Mouse (Mus musculus) spleen, adult 2 months (tissue): ENCODE results near the gene Dip2b. TPM values are rescaled to one million over a fixed set of nuclear protein-coding genes. Genes with fewer than 3 reads are reported as not detected.

Experiments
- DNase-seq, 2 experiments: peaks; one replicate each; pipeline versions ENCODE4 v3.0.0 to v3.0.0-alpha.2; 2012 to 2021; ENCODE audit warnings: low spot score in 2 of 2, low read depth in 1 of 2
- H3K27ac ChIP-seq: fragments of 200-500 bp; 2 replicates; pipeline ENCODE4 v1.5.1; 2012; ENCODE audit warnings: low read length, inconsistent platforms; ENCODE audit not compliant: insufficient read depth
- H3K27me3 ChIP-seq: fragments of 200-500 bp; 2 replicates; pipeline ENCODE4 v1.6.1; 2012; ENCODE audit warnings: mild to moderate bottlenecking, moderate library complexity, low read length, inconsistent platforms; ENCODE audit not compliant: control insufficient read depth, insufficient read depth
- H3K36me3 ChIP-seq: fragments of 200-500 bp; 2 replicates; pipeline ENCODE4 v1.6.1; 2012; ENCODE audit warnings: mild to moderate bottlenecking, low read length, inconsistent platforms; ENCODE audit not compliant: control insufficient read depth, insufficient read depth
- H3K4me1 ChIP-seq: fragments of 200-500 bp; 2 replicates; pipeline ENCODE4 v1.6.1; 2011; ENCODE audit warnings: inconsistent platforms; ENCODE audit not compliant: control insufficient read depth, insufficient read depth, insufficient read length
- H3K4me3 ChIP-seq: fragments of 200-500 bp; 2 replicates; pipeline ENCODE4 v1.5.1; 2011; ENCODE audit warnings: mild to moderate bottlenecking, inconsistent platforms; ENCODE audit not compliant: insufficient read depth, insufficient read length; ENCODE audit errors: extremely low read depth
- CTCF ChIP-seq: fragments of 200-500 bp; IDR thresholded peaks from 2 replicates; pipeline ENCODE4 v1.5.1; 2011; ENCODE audit warnings: mild to moderate bottlenecking, inconsistent platforms; ENCODE audit not compliant: insufficient read depth, insufficient read length, insufficient replicate concordance; ENCODE audit errors: extremely low read depth
- POLR2A ChIP-seq: fragments of 200-500 bp; IDR thresholded peaks from 2 replicates; pipeline ENCODE4 v1.6.1; 2011; ENCODE audit warnings: low read depth, low read length, inconsistent platforms
- WGBS: fragments of 180-500 bp; shearing (Covaris S2); methylation state at CpG from one replicate; pipeline ENCODE4 v1.1.7; 2018; 5-methylcytosine and 5-hydroxymethylcytosine counted together
- polyA plus RNA-seq: library from polyadenylated mRNA; depleted of rRNA; stranded (reverse); fragments of >200 nt; gene quantifications from 2 replicates; pipeline ENCODE4 v1.2.3, GENCODE M21; 2012

Gene Dip2b
- polyA plus RNA-seq, 1 experiment, result 12.2 TPM

DNA sequence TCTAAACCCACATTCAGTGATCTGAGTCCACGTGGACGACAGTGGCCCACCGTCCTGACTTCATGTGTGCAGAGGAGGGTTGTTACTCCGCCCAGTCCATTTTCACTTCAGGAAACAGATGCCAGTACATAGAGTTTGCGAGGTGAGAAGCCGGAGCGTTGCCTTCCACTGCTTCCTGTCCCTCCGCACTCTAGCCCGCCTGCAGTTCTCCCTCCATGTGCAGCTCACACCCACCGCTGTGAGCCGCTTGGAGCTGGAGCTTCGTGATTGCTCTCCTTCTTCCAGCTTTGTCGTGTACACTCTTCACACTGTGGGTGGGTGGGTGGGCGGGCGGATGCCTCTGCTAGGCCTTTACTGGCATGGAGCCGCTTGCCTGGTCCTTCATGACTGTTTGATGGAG lies 53.8 kb downstream of the Dip2b start:
- no peak overlapping the region for H3K4me3 ChIP-seq

DNA sequence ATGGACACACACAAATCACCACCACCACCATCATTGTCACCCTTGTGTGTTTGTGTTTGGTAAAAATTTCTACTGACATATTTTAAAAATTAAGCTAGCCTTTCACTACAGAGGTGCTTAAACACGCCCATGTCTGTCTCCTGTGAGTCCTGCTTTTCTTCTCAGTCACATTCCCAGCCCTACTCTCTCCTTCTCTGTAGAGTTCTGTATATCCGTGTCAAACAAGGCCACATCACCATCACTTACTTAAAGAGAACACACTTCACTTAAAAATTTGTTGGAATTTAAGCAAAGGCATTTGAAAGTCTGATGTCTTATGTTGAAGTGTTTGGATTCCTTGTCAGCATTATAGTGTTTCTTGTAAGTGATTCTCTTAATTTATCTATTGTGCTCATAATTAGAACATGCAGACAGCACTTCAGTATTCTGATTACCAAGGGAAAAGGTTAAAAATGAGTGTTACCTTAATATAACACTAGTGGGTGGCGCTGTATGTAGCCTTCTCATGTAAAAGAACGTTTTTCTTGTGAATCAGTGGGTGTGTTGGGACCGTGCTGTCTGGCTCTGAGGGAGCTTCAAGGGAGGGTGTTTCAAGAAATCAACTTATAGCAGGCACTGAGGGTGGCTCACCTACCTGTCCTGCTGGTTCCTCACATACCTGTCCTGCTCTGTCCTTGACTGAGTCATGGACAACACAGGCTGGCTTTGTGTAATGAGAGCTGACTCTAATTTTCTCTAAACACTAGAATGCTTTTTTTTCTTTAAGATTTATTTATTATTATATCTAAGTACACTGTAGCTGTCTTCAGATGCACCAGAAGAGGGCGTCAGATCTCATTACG lies 58.3 kb downstream of the Dip2b start:
- no peak for TF ChIP-seq POLR2A
- TF ChIP-seq CTCF, result no peak
- WGBS, result 83% methylated on average over 7 of the region's 7 CpGs

More for the DNA sequence above, 53.8 kb downstream of the Dip2b start:
- H3K27me3 ChIP-seq, result no peaks in the 10 kb centered on the region
- TF ChIP-seq POLR2A (no peak), CTCF (no peak)
- H3K27ac ChIP-seq, result no peak overlapping the region
- WGBS, result 25% methylated on average over 16 of the region's 16 CpGs
- peaks cover 17% of the 10 kb centered on the region; the same call in 1 of the 2 replicates for H3K4me1 ChIP-seq
- H3K36me3 ChIP-seq, result no peaks in the 10 kb centered on the region
- no peak for DNase-seq

DNA sequence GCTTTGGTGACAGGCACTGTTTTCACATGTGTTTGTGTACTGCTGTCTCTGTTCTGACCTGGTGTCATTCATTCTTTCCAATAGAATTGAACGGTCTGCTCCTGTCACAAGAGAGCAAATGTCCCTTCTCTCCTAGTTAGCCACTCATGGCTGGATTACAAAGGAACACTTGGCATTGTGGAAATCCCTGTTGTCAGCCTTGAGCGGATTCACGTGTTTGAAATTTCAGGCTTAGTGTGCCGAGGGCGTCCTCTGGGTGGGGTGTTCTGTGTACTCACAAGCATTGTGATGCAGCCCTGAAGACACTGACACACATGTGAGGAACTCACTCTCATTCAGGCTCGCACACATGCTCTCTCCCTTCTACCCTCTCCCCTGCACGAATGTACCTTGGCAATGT lies 61.9 kb downstream of the Dip2b start:
- H3K36me3 ChIP-seq, result no peaks in the 10 kb centered on the region
- peaks cover 2% of the 10 kb centered on the region for H3K4me1 ChIP-seq
- no peak overlapping the region for H3K4me3 ChIP-seq
- TF ChIP-seq POLR2A, result no peak
- TF ChIP-seq CTCF, result no peak
- 88% methylated on average over 7 of the region's 7 CpGs for WGBS
- no peak for DNase-seq
- no peaks in the 10 kb centered on the region for H3K27me3 ChIP-seq
- no peak overlapping the region for H3K27ac ChIP-seq

More for the DNA sequence above, 58.3 kb downstream of the Dip2b start:
- Histone ChIP-seq H3K36me3 (no peaks in the 10 kb centered on the region), H3K27me3 (no peaks in the 10 kb centered on the region), H3K27ac (no peak overlapping the region), H3K4me1 (peaks cover 8% of the 10 kb centered on the region), H3K4me3 (no peak overlapping the region)
- no peak for DNase-seq

DNA sequence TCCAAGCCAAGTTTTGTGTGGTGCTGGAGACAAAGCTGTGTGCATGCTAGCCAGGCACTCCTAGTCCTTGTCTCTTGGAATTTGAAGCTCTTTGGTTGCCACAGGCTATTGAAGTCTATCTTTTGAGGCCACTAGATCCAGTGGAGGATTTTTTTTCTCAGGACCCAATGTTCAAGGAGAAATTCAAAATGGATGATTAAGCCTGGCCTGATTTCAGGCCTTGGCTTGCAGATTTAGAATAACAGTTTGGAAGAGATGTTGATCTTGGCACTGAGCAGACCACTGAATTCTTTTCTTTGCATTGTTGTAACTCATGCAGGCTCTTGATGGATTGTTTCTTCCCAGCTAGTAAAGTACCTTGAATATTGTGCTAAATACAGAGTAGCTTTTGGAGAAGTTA lies 62.7 kb downstream of the Dip2b start:
- no peak overlapping the region for H3K4me3 ChIP-seq
- DNase-seq, result no peak
- peaks cover 2% of the 10 kb centered on the region for H3K4me1 ChIP-seq
- no peaks in the 10 kb centered on the region for H3K27me3 ChIP-seq
- no peaks in the 10 kb centered on the region for H3K36me3 ChIP-seq
- no peak overlapping the region for H3K27ac ChIP-seq
- TF ChIP-seq CTCF (no peak), POLR2A (no peak)

DNA sequence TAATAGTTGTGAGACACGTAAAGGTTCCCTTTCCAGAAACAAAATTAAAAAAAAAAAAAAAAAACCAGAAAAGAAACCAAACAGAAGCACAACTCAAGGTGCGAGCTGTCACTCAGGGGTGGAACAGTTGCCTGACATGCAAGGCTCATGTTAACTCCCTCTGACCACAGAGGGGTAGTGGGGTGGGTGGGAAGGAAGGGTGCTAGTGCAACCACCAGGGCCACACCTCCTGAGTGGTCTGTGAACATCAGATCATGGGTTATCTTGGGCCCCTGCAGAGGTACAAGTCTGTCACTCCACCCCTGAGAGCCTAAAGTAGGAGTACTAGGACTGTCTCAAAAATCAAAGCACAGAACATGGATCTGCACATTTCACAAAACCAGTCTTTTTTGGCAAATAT lies 65.7 kb downstream of the Dip2b start:
- peaks cover 4% of the 10 kb centered on the region for H3K4me1 ChIP-seq
- no peak overlapping the region for H3K27ac ChIP-seq
- no peaks in the 10 kb centered on the region for H3K27me3 ChIP-seq
- DNase-seq, result no peak
- no peak overlapping the region for H3K4me3 ChIP-seq
- WGBS, result 34% methylated on average over 2 of the region's 2 CpGs
- TF ChIP-seq POLR2A, result no peak
- no peak for TF ChIP-seq CTCF
- H3K36me3 ChIP-seq, result no peaks in the 10 kb centered on the region

DNA sequence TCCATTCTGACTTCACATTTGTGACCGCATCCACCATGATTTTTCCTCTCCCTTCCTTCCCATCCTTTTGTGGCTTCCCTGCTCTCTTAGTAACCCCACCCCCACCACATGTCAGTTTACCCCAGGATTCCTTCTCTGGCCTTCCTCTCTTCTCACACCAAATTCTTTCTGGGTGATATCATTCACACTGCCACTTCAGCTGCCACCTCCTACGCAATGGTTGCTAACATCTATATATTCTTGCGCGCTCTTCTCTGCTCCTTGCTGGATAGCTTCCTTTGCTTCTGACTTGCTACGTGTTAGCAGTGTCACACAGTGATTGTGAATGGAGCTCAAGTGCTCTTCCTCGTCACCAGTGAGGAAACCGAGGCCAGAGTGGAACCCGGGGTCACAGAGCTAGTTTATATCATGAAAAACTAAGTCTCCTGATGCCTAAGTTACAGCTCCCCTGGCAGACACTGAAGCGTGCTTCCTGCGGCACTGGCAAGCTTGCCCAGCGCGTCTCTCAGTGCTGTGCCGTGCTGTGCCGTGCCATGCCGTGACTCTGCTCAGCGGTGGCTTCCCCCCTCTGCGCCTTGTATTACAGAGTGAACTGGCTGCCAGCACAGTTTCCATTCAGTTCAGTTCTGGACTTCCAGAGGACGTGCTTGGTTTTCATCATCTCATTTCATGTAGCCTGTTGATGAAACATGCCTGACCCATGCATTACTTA lies 69.8 kb downstream of the Dip2b start:
- Histone ChIP-seq H3K4me1 (peaks cover 2% of the 10 kb centered on the region), H3K27me3 (no peaks in the 10 kb centered on the region), H3K4me3 (no peak overlapping the region), H3K27ac (no peak overlapping the region), H3K36me3 (no peaks in the 10 kb centered on the region)
- no peak for TF ChIP-seq CTCF
- TF ChIP-seq POLR2A, result no peak
- no peak for DNase-seq
- 95% methylated on average over 18 of the region's 18 CpGs for WGBS
